11 mouse cellular contexts compared by ENCODE assay signal in genomic region chrX:136958300-136958699, GRCm38 (mm10). TPM values are rescaled to one million over a fixed set of nuclear protein-coding genes. Genes with fewer than 3 reads are reported as not detected.
A peak's percentile ranks its signal among the peaks of the same experiment; 100 is the strongest.
DNase-seq lines count a peak whose midpoint lies in the region; ATAC-seq and TF ChIP-seq lines count a peak whose summit lies in the region.
"Not testable (repeated sequence)": the region's sequence is repeated elsewhere in the genome, so short reads cannot be mapped to it uniquely, and the experiment has no call there.
"Had no signal": no experiment of that assay in that cellular context is flagged by ENCODE, and none has a peak within 500 bp of the region (broad histone marks: within the 10 kb centered on the region; RNA-seq: fewer than 3 reads in every experiment).

No protein-coding gene starts in this region.

- H3K4me1 ChIP-seq in embryonic facial prominence, embryonic 11.5 days (ENCODE audit: control insufficient read depth, insufficient read depth, low read length); forebrain, embryonic 14.5 days (ENCODE audit: control insufficient read depth, insufficient read depth, low read length); heart, embryonic 15.5 days (replicated peaks); hindbrain, embryonic 16.5 days (ENCODE audit: control insufficient read depth, insufficient read depth, low read depth, low read length); kidney, postnatal 0 days (replicated peaks; ENCODE audit: insufficient read depth, low read length); lung, embryonic 14.5 days (ENCODE audit: insufficient read depth); midbrain, embryonic 15.5 days; stomach, embryonic 15.5 days: not testable (repeated sequence)

- H3K4me3 ChIP-seq in embryonic facial prominence, embryonic 11.5 days (ENCODE audit: low read depth, low read length): not testable (repeated sequence)
- H3K4me3 ChIP-seq in forebrain, embryonic 14.5 days (ENCODE audit: low read depth, low read length): peak overlapping the region; percentile 30
- peak overlapping the region; percentile 35; the same call in 1 of the 2 replicates for H3K4me3 ChIP-seq in heart, embryonic 15.5 days
- peak overlapping the region; percentile 47 for H3K4me3 ChIP-seq in hindbrain, embryonic 16.5 days (ENCODE audit: low read length)
- 0 out of 2 replicates have a peak overlapping the region, but pooled peaks have one; percentile 24 for H3K4me3 ChIP-seq in kidney, postnatal 0 days (replicated peaks; ENCODE audit: low read depth, low read length)
- peak overlapping the region; percentile 22; the same call in 1 of the 2 replicates for H3K4me3 ChIP-seq in lung, embryonic 14.5 days (ENCODE audit: low read depth, low read length)
- H3K4me3 ChIP-seq in midbrain, embryonic 15.5 days: peak overlapping the region; percentile 45
- peak overlapping the region; percentile 27 for H3K4me3 ChIP-seq in stomach, embryonic 15.5 days (replicated peaks)

- not testable (repeated sequence) for H3K9ac ChIP-seq in embryonic facial prominence, embryonic 11.5 days (replicated peaks; ENCODE audit: low read length); forebrain, embryonic 14.5 days (ENCODE audit: low read length); heart, embryonic 15.5 days; hindbrain, embryonic 16.5 days (ENCODE audit: low read depth, low read length); kidney, postnatal 0 days (ENCODE audit: low read depth, low read length); lung, embryonic 14.5 days; midbrain, embryonic 15.5 days; stomach, embryonic 15.5 days

- not testable (repeated sequence) for H3K27me3 ChIP-seq in embryonic facial prominence, embryonic 11.5 days (ENCODE audit: control insufficient read depth, insufficient read depth, low read length); forebrain, embryonic 14.5 days (replicated peaks; ENCODE audit: control insufficient read depth, insufficient read depth, low read length); heart, embryonic 15.5 days; hindbrain, embryonic 16.5 days (replicated peaks; ENCODE audit: control insufficient read depth, insufficient read depth, low read length); kidney, postnatal 0 days (ENCODE audit: insufficient read depth, low read length); lung, embryonic 14.5 days (ENCODE audit: insufficient read depth, low read length); midbrain, embryonic 15.5 days (replicated peaks); stomach, embryonic 15.5 days (replicated peaks)

- H3K36me3 ChIP-seq in embryonic facial prominence, embryonic 11.5 days (replicated peaks; ENCODE audit: control insufficient read depth, insufficient read depth, low read depth, low read length); forebrain, embryonic 14.5 days (ENCODE audit: control insufficient read depth, insufficient read depth, low read length); heart, embryonic 15.5 days; hindbrain, embryonic 16.5 days (ENCODE audit: control insufficient read depth, insufficient read depth, low read length); kidney, postnatal 0 days (ENCODE audit: insufficient read depth, low read length); lung, embryonic 14.5 days (ENCODE audit: insufficient read depth); midbrain, embryonic 15.5 days (replicated peaks); stomach, embryonic 15.5 days: not testable (repeated sequence)

- not testable (repeated sequence) for DNase-seq in embryonic facial prominence, embryonic 11.5 days (ENCODE audit: low spot score); forebrain, embryonic 14.5 days (ENCODE audit: low spot score); kidney, postnatal 0 days (ENCODE audit: low spot score)
- DNase-seq in lung, embryonic 14.5 days: peak; percentile 1

- H3K4me2 ChIP-seq in embryonic facial prominence, embryonic 11.5 days (ENCODE audit: low read depth, low read length): not testable (repeated sequence)
- H3K4me2 ChIP-seq in forebrain, embryonic 14.5 days (ENCODE audit: low read length): peak overlapping the region; percentile 39
- peak overlapping the region; percentile 54 for H3K4me2 ChIP-seq in heart, embryonic 15.5 days
- H3K4me2 ChIP-seq in hindbrain, embryonic 16.5 days (ENCODE audit: low read length): peak overlapping the region; percentile 50
- H3K4me2 ChIP-seq in kidney, postnatal 0 days (ENCODE audit: low read length): peak overlapping the region; percentile 37
- peak overlapping the region; percentile 49 for H3K4me2 ChIP-seq in lung, embryonic 14.5 days
- H3K4me2 ChIP-seq in midbrain, embryonic 15.5 days: peak overlapping the region; percentile 51
- peak overlapping the region; percentile 46 for H3K4me2 ChIP-seq in stomach, embryonic 15.5 days

- H3K27ac ChIP-seq in embryonic facial prominence, embryonic 11.5 days (replicated peaks; ENCODE audit: low read depth, low read length); forebrain, embryonic 14.5 days (ENCODE audit: low read depth, low read length); heart, embryonic 15.5 days; hindbrain, embryonic 16.5 days (ENCODE audit: low read depth, low read length); kidney, postnatal 0 days; lung, embryonic 14.5 days (ENCODE audit: low read depth); stomach, embryonic 15.5 days: not testable (repeated sequence)
- H3K27ac ChIP-seq in midbrain, embryonic 15.5 days: 0 out of 2 replicates have a peak overlapping the region, but pooled peaks have one; percentile 38

- 55% methylated on average over 5 of the region's 5 CpGs for WGBS in embryonic facial prominence, embryonic 11.5 days
- WGBS in forebrain, embryonic 14.5 days: 59% methylated on average over 5 of the region's 5 CpGs
- WGBS in heart, embryonic 15.5 days: 63% methylated on average over 5 of the region's 5 CpGs
- WGBS in hindbrain, embryonic 16.5 days: 56% methylated on average over 5 of the region's 5 CpGs
- 65% methylated on average over 5 of the region's 5 CpGs for whole genome bisulfite sequencing in kidney, postnatal 0 days
- WGBS in lung, embryonic 14.5 days: 54% methylated on average over 5 of the region's 5 CpGs
- WGBS in midbrain, embryonic 15.5 days: 52% methylated on average over 5 of the region's 5 CpGs
- WGBS in stomach, embryonic 15.5 days: 61% methylated on average over 5 of the region's 5 CpGs

- ATAC-seq in embryonic facial prominence, embryonic 11.5 days (replicated peaks; ENCODE audit: insufficient number of reproducible peaks, low FRiP score, low TSS enrichment, low read depth): 0 out of 2 replicates have a peak, but pooled peaks have one; percentile 9
- peak; percentile 13; the same call in 1 of the 2 replicates for ATAC-seq in forebrain, embryonic 14.5 days
- ATAC-seq in heart, embryonic 15.5 days (replicated peaks; ENCODE audit: insufficient number of reproducible peaks, insufficient read depth, low FRiP score, low read depth); kidney, postnatal 0 days (replicated peaks; ENCODE audit: low FRiP score, low read depth); stomach, embryonic 15.5 days (ENCODE audit: insufficient read depth, low FRiP score, low read depth): not testable (repeated sequence)
- peak; percentile 32 for ATAC-seq in hindbrain, embryonic 16.5 days
- ATAC-seq in lung, embryonic 14.5 days (ENCODE audit: insufficient read depth): peak; percentile 22; the same call in 1 of the 2 replicates
- peak; percentile 18 for ATAC-seq in midbrain, embryonic 15.5 days (replicated peaks)

- not testable (repeated sequence) for H3K9me3 ChIP-seq in embryonic facial prominence, embryonic 11.5 days (replicated peaks; ENCODE audit: control insufficient read depth, low read length); forebrain, embryonic 14.5 days (replicated peaks; ENCODE audit: control insufficient read depth, low read length); heart, embryonic 15.5 days (replicated peaks); hindbrain, embryonic 16.5 days (ENCODE audit: control insufficient read depth, low read length); kidney, postnatal 0 days (replicated peaks; ENCODE audit: low read length); lung, embryonic 14.5 days (ENCODE audit: low read depth, low read length); midbrain, embryonic 15.5 days; stomach, embryonic 15.5 days

- not testable (repeated sequence) for TF ChIP-seq CTCF in kidney, postnatal 0 days (IDR thresholded peaks at IDR 0.05; ENCODE audit: low read depth); lung, embryonic 14.5 days (IDR thresholded peaks at IDR 0.05; ENCODE audit: low read depth)

RNA-seq across cellular contexts. Expression of gene Tmsb15b2, which starts 17.0 kb away (rescaled TPM):
- 92.4 and 92.5 TPM in 2 replicates for polyA plus RNA-seq in embryonic facial prominence, embryonic 11.5 days (2014; fragmentation: Nextera tagmentation; extraction: Ambion mirVana)
- polyA plus RNA-seq in forebrain, embryonic 14.5 days (2014; fragmentation: Nextera tagmentation; extraction: Ambion mirVana): 109 and 117 TPM in 2 replicates
- polyA plus RNA-seq in heart, embryonic 15.5 days (2015; fragmentation: Nextera tagmentation; extraction: Ambion mirVana): 11.0 and 15.5 TPM in 2 replicates
- 67.2 and 73.8 TPM in 2 replicates for polyA plus RNA-seq in hindbrain, embryonic 16.5 days (2015; fragmentation: Nextera tagmentation; extraction: Ambion mirVana)
- 52.6 and 76.2 TPM in 2 replicates for polyA plus RNA-seq in kidney, postnatal 0 days (2015; fragmentation: Nextera tagmentation; extraction: Ambion mirVana)
- polyA plus RNA-seq in lung, embryonic 14.5 days (2014; fragmentation: Nextera tagmentation; extraction: Ambion mirVana): 27.6 and 44.5 TPM in 2 replicates
- polyA plus RNA-seq in midbrain, embryonic 15.5 days (2015; fragmentation: Nextera tagmentation; extraction: Ambion mirVana): 70.9 and 74.1 TPM in 2 replicates
- 41.3 and 52.1 TPM in 2 replicates for polyA plus RNA-seq in stomach, embryonic 15.5 days (2015; fragmentation: Nextera tagmentation; extraction: Ambion mirVana)
- polyA plus RNA-seq: small intestine, adult 2 months had no signal

RNA-seq across cellular contexts. Expression of gene Tmsb15l, which starts 18.4 kb away (rescaled TPM):
- 11.8 and 12.9 TPM in 2 replicates for polyA plus RNA-seq in embryonic facial prominence, embryonic 11.5 days (2014; fragmentation: Nextera tagmentation; extraction: Ambion mirVana)
- 10.8 and 11.9 TPM in 2 replicates for polyA plus RNA-seq in forebrain, embryonic 14.5 days (2014; fragmentation: Nextera tagmentation; extraction: Ambion mirVana)
- polyA plus RNA-seq in heart, embryonic 15.5 days (2015; fragmentation: Nextera tagmentation; extraction: Ambion mirVana): 1.5 and 2.0 TPM in 2 replicates
- polyA plus RNA-seq in hindbrain, embryonic 16.5 days (2015; fragmentation: Nextera tagmentation; extraction: Ambion mirVana): 7.4 and 7.7 TPM in 2 replicates
- polyA plus RNA-seq in kidney, postnatal 0 days (2015; fragmentation: Nextera tagmentation; extraction: Ambion mirVana): 5.9 and 7.3 TPM in 2 replicates
- 1.6 and 3.4 TPM in 2 replicates for polyA plus RNA-seq in lung, embryonic 14.5 days (2014; fragmentation: Nextera tagmentation; extraction: Ambion mirVana)
- 7.0 and 8.3 TPM in 2 replicates for polyA plus RNA-seq in midbrain, embryonic 15.5 days (2015; fragmentation: Nextera tagmentation; extraction: Ambion mirVana)
- polyA plus RNA-seq in stomach, embryonic 15.5 days (2015; fragmentation: Nextera tagmentation; extraction: Ambion mirVana): 5.5 and 5.7 TPM in 2 replicates

RNA-seq across cellular contexts. Expression of gene Tmsb15b1, which starts 18.4 kb away (rescaled TPM):
- polyA plus RNA-seq in embryonic facial prominence, embryonic 11.5 days (2014; fragmentation: Nextera tagmentation; extraction: Ambion mirVana): 30.6 and 35.8 TPM in 2 replicates
- 51.4 and 61.0 TPM in 2 replicates for polyA plus RNA-seq in forebrain, embryonic 14.5 days (2014; fragmentation: Nextera tagmentation; extraction: Ambion mirVana)
- 10.2 and 12.5 TPM in 2 replicates for polyA plus RNA-seq in heart, embryonic 15.5 days (2015; fragmentation: Nextera tagmentation; extraction: Ambion mirVana)
- 29.2 and 29.5 TPM in 2 replicates for polyA plus RNA-seq in hindbrain, embryonic 16.5 days (2015; fragmentation: Nextera tagmentation; extraction: Ambion mirVana)
- polyA plus RNA-seq in kidney, postnatal 0 days (2015; fragmentation: Nextera tagmentation; extraction: Ambion mirVana): 41.5 and 51.6 TPM in 2 replicates
- polyA plus RNA-seq in lung, embryonic 14.5 days (2014; fragmentation: Nextera tagmentation; extraction: Ambion mirVana): 22.3 and 24.4 TPM in 2 replicates
- polyA plus RNA-seq in midbrain, embryonic 15.5 days (2015; fragmentation: Nextera tagmentation; extraction: Ambion mirVana): 30.8 and 31.9 TPM in 2 replicates
- polyA plus RNA-seq in stomach, embryonic 15.5 days (2015; fragmentation: Nextera tagmentation; extraction: Ambion mirVana): 24.8 and 26.4 TPM in 2 replicates
- polyA plus RNA-seq: small intestine, adult 2 months had no signal

RNA-seq across cellular contexts. Expression of gene H2bfm, which starts 31.2 kb away (rescaled TPM):
- not detected in 2 replicates for polyA plus RNA-seq in embryonic facial prominence, embryonic 11.5 days (2014; fragmentation: Nextera tagmentation; extraction: Ambion mirVana)
- polyA plus RNA-seq in forebrain, embryonic 14.5 days (2014; fragmentation: Nextera tagmentation; extraction: Ambion mirVana): not detected in 2 replicates
- not detected in 2 replicates for polyA plus RNA-seq in heart, embryonic 15.5 days (2015; fragmentation: Nextera tagmentation; extraction: Ambion mirVana)
- not detected in 2 replicates for polyA plus RNA-seq in hindbrain, embryonic 16.5 days (2015; fragmentation: Nextera tagmentation; extraction: Ambion mirVana)
- not detected in 2 replicates for polyA plus RNA-seq in kidney, postnatal 0 days (2015; fragmentation: Nextera tagmentation; extraction: Ambion mirVana)
- polyA plus RNA-seq in lung, embryonic 14.5 days (2014; fragmentation: Nextera tagmentation; extraction: Ambion mirVana): not detected in 2 replicates
- not detected in 2 replicates for polyA plus RNA-seq in midbrain, embryonic 15.5 days (2015; fragmentation: Nextera tagmentation; extraction: Ambion mirVana)
- not detected in 2 replicates for polyA plus RNA-seq in stomach, embryonic 15.5 days (2015; fragmentation: Nextera tagmentation; extraction: Ambion mirVana)
- polyA plus RNA-seq: frontal cortex, adult 2 months; liver, embryonic 13.5 days; small intestine, adult 2 months had no signal

RNA-seq across cellular contexts. Expression of gene Zcchc18, which starts 34.7 kb away (rescaled TPM):
- polyA plus RNA-seq in embryonic facial prominence, embryonic 11.5 days (2014; fragmentation: Nextera tagmentation; extraction: Ambion mirVana): 59.5 and 61.3 TPM in 2 replicates
- polyA plus RNA-seq in forebrain, embryonic 14.5 days (2014; fragmentation: Nextera tagmentation; extraction: Ambion mirVana): 281 and 313 TPM in 2 replicates
- 1.6 and 4.8 TPM in 2 replicates for polyA plus RNA-seq in heart, embryonic 15.5 days (2015; fragmentation: Nextera tagmentation; extraction: Ambion mirVana)
- 480 and 547 TPM in 2 replicates for polyA plus RNA-seq in hindbrain, embryonic 16.5 days (2015; fragmentation: Nextera tagmentation; extraction: Ambion mirVana)
- 20.5 and 22.0 TPM in 2 replicates for polyA plus RNA-seq in kidney, postnatal 0 days (2015; fragmentation: Nextera tagmentation; extraction: Ambion mirVana)
- polyA plus RNA-seq in lung, embryonic 14.5 days (2014; fragmentation: Nextera tagmentation; extraction: Ambion mirVana): 13.4 and 15.6 TPM in 2 replicates
- polyA plus RNA-seq in midbrain, embryonic 15.5 days (2015; fragmentation: Nextera tagmentation; extraction: Ambion mirVana): 413 and 428 TPM in 2 replicates
- 17.5 and 18.2 TPM in 2 replicates for polyA plus RNA-seq in stomach, embryonic 15.5 days (2015; fragmentation: Nextera tagmentation; extraction: Ambion mirVana)
